Mouse (Mus musculus) layer of hippocampus, adult 9-11 months (tissue): ENCODE measurements around the gene Ncbp1.

ENCODE experiments used
- DNase-seq: peaks from one replicate; pipeline ENCODE4 v3.0.0; 2022

The Ncbp1 gene

GRCm38 (mm10) chr4:46202562-46203126 lies 64.2 kb downstream of the Ncbp1 start:
- no peak for DNase-seq

- no peak for DNase-seq
Measured at GRCm38 (mm10) chr4:46221090-46221489, 82.7 kb downstream of the Ncbp1 start.
